11 mouse cellular contexts compared by ENCODE assay signal in the genomic region with DNA sequence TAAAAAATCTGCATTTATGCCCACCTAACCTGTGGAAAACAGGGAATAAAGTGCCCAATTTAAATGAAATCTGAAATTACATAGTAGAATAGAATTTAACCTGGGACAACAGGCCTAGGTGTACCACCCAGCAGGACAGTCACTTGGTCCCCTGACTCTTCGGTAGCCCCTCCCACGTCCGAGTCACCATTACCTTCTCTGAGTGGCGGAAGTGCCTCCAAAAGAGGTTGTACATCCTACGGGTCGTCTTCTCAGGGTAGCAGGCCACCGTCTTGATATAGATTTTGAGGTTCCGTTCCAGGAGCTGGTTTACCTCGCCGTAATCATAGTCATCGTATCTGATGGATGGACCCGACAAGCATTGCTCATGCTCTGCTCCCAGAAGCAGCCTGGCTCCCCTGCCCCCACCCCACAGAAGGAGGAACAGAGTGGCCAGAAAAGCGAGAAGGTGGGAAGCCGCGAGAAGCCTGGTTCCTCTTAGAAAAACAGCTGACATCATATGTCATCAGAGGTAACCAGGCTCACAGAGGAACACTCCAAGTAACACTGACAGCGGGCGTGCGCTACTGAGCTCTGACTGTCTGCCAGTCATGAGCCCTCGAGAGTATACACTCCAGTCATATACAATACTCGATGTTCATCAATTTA. TPM values are rescaled to one million over a fixed set of nuclear protein-coding genes. Genes with fewer than 3 reads are reported as not detected.
DNase-seq lines count a peak whose midpoint lies in the region; TF ChIP-seq lines count a peak whose summit lies in the region.
"Had no signal": no experiment of that assay in that cellular context is flagged by ENCODE, and none has a peak within 500 bp of the region (broad histone marks: within the 10 kb centered on the region; RNA-seq: fewer than 3 reads in every experiment).

No protein-coding gene starts in this region.

- no peak overlapping the region for H3K4me3 ChIP-seq in thymus, adult 2 months (ENCODE audit: control insufficient read depth, insufficient read depth, low read length)

- no peak overlapping the region for H3K27ac ChIP-seq in thymus, adult 2 months (ENCODE audit: control insufficient read depth, insufficient read depth, low read length)

- 32% methylated on average over 20 of the region's 20 CpGs for WGBS in thymus, adult 2 months

- no peaks in the 10 kb centered on the region for H3K4me1 ChIP-seq in thymus, adult 2 months (replicated peaks; ENCODE audit: control insufficient read depth, insufficient read depth, low read length)

- TF ChIP-seq POLR2A in thymus, adult 2 months (IDR thresholded peaks at IDR 0.05; ENCODE audit: control insufficient read depth, extremely low read depth, insufficient read depth, low read length, poor library complexity): no peak

- DNase-seq in left cerebral cortex, postnatal 14 days (ENCODE audit: low spot score in 2 of 2): peak; percentile 25 to 30
- no peak for DNase-seq in left cerebral cortex, adult 9 months (ENCODE audit: low spot score in 2 of 2)
- DNase-seq in 416B (ENCODE audit: low read depth): peak; percentile 50
- peak; percentile 49 for DNase-seq in c-Kit-positive CD71-negative TER-119-negative erythroid progenitor cells, embryonic 14.5 days (ENCODE audit: low read depth)
- peak; percentile 56 to 61 for DNase-seq in lung, postnatal 4 days
- no peak for DNase-seq in thymus, adult 2 months
- no peak for DNase-seq in left cerebral cortex, postnatal 4 days
- no peak for DNase-seq in kidney, postnatal 10 days
- DNase-seq: adrenal gland, postnatal 36 days; cerebellum, adult 18-20 months; heart, postnatal 36 days had no signal

- TF ChIP-seq CTCF in thymus, adult 2 months (IDR thresholded peaks at IDR 0.05; ENCODE audit: borderline replicate concordance, control insufficient read depth, extremely low read depth, insufficient read depth, low read length, poor library complexity): no peak

- intact Hi-C loops in left cerebral cortex, postnatal 14 days (cut with DNase I): no loop called here
- intact Hi-C loops in left cerebral cortex, postnatal 4 days (cut with DNase I): no loop called here

- peaks cover 8% of the 10 kb centered on the region; the same call in 1 of the 2 replicates for H3K36me3 ChIP-seq in thymus, adult 2 months (ENCODE audit: control insufficient read depth, insufficient read depth, low read length)

- no peaks in the 10 kb centered on the region for H3K27me3 ChIP-seq in thymus, adult 2 months (ENCODE audit: control insufficient read depth, insufficient read depth, low read length)

RNA-seq across cellular contexts. Expression of a gene that starts 15.9 kb away (rescaled TPM):
- total RNA-seq in left cerebral cortex, postnatal 14 days (2021): 10 to 100 TPM; 10.8 to 12.2 TPM
- polyA plus RNA-seq in thymus, adult 2 months (2012; rRNA removed): 12.8 and 13.2 TPM in 2 replicates
- total RNA-seq in left cerebral cortex, postnatal 4 days (2021): 1 to 10 TPM; 6.8 to 7.0 TPM

RNA-seq across cellular contexts. Expression of a gene that starts 30.7 kb away (rescaled TPM):
- 1 to 10 TPM; 8.0 to 8.2 TPM for total RNA-seq in left cerebral cortex, postnatal 14 days (2021)
- 6.7 and 10.4 TPM in 2 replicates for polyA plus RNA-seq in thymus, adult 2 months (2012; rRNA removed)
- 10 to 100 TPM; 10.0 to 12.2 TPM for total RNA-seq in left cerebral cortex, postnatal 4 days (2021)

RNA-seq across cellular contexts. Expression of a gene that starts 39.1 kb away (rescaled TPM):
- 100 to 1,000 TPM; 629 to 641 TPM for total RNA-seq in left cerebral cortex, postnatal 14 days (2021)
- 102 and 109 TPM in 2 replicates for polyA plus RNA-seq in thymus, adult 2 months (2012; rRNA removed)
- 100 to 1,000 TPM; 652 to 682 TPM for total RNA-seq in left cerebral cortex, postnatal 4 days (2021)

RNA-seq across cellular contexts. Expression of a gene that starts 41.0 kb away (rescaled TPM):
- total RNA-seq in left cerebral cortex, postnatal 14 days (2021): 10 to 100 TPM; 76.0 to 79.0 TPM
- 45.6 and 46.4 TPM in 2 replicates for polyA plus RNA-seq in thymus, adult 2 months (2012; rRNA removed)
- total RNA-seq in left cerebral cortex, postnatal 4 days (2021): 10 to 100 TPM; 83.6 to 83.7 TPM

Comparison
In these comparisons a context has a peak if more than half of its experiments do, and no peak if none do; other contexts are left out.
1. DNase-seq: peak in left cerebral cortex, postnatal 14 days (2 of 2), 416B (single experiment), c-Kit-positive CD71-negative TER-119-negative erythroid progenitor cells, embryonic 14.5 days (single experiment) and lung, postnatal 4 days (2 of 2); none in left cerebral cortex, adult 9 months (0 of 2), thymus, adult 2 months (single experiment), left cerebral cortex, postnatal 4 days (single experiment) and kidney, postnatal 10 days (single experiment).